Mouse (Mus musculus) urinary bladder, postnatal 10 days (tissue): ENCODE measurements around the gene Lgi4.
A peak's percentile ranks its signal among the peaks of the same experiment; 100 is the strongest.

ENCODE experiments used
- DNase-seq: peaks from one replicate; pipeline ENCODE4 v3.0.0; 2022; ENCODE audit warnings: low spot score

Lgi4 gene

GRCm38 (mm10) chr7:31059108-31059507, at the start of gene Lgi4:
Gene Lgi4, plus strand, starts transcription at chr7:31059342.
- DNase-seq: peak; percentile 80

GRCm38 (mm10) chr7:31012971-31013370, 46.2 kb upstream of the Lgi4 start:
- no peak for DNase-seq

GRCm38 (mm10) chr7:31017104-31017901, 41.8 kb upstream of the Lgi4 start:
- no peak for DNase-seq

DNA sequence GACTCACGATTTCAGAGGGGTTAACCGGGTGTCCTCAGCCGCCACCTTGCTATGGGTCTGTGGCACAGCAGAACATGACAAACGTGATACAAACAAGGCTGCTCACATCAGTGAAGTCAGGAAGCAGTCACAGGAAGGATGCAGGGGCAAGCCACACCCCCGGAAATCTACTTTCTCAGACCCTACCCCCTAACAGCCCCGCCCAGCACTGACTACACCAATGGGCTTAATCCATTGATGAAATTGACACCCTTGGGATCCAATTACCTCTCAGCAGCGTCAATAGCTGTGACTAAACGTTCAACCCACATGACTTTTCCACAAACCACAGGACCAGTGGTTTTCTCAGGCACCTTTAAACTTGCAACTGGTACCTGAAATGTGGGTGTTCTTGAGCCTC, 30.5 kb upstream of the Lgi4 start:
- no peak for DNase-seq

DNA sequence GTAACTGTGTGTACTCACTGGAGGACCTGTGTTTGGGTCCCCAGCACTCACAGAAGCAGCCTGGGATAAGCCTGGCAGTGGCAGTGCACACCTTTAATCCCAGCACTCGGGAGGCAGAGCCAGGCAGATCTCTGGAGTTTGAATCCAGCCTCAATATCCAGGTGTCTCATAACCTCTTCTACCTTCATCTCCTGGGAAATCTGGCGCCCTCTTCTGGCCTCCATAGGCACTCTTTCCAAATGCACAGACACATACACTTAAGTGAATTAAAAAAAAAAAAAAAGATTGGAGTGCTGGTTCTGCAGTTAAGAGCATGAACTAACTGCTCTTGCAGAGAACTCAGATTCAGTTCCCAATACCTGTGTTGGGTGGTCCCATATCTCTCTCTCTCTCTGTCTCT, 28.4 kb upstream of the Lgi4 start:
- DNase-seq: no peak

DNA sequence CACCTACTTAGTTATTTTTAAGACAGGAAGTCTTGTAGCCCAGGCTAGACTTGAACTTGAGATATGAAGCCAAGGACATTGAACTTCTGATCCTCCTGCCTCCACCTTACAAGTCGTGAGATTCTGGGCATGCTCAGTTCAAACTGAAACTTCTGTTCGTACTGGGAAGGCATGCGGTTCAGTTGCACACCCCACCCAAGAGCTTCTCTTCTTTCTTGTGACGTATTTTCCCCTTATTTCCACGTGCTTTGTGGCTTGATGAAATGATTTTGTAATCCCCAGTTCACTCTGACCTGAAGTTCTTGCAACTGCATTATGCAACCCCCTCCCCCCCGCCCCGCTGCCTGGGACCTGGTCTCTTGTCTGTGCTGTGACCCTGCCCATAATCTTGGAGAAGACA, 27.4 kb upstream of the Lgi4 start:
- DNase-seq: no peak

DNA sequence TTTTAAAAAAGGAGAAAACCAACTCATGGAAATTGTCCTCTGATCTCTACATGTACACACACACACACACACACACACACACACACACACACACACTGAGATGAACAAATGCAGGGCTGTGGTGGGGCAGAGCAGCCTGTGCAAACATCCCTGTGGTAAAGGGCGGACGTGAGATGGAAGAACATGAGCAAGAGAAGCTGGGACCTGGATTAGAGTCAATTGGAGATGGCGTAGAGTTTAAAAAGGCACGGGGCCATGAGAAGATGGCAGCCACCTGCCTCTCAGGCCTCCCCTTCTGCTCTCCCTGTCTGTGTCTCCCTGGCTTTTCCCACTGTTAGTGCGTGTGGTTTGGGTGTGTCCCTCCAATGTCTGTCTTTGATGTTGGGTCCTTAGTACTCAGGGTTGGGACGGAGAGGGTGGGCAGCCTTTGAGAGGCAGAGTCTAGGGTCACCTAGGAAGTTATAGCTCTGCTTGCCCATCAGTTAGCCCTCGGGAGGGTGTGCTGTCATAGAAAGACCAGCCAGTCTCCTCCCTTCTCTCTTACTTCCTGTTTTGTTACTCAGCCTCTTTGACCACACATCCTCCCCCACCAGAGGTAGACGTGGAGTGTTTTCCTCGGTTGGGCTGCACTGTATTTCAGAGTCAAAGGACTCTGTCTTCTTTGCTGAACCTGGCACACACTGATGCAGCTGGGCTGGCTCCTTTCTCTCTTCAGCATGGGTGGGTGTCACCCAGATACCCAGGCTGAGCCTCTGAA, 25.6 kb upstream of the Lgi4 start:
- DNase-seq: no peak

DNA sequence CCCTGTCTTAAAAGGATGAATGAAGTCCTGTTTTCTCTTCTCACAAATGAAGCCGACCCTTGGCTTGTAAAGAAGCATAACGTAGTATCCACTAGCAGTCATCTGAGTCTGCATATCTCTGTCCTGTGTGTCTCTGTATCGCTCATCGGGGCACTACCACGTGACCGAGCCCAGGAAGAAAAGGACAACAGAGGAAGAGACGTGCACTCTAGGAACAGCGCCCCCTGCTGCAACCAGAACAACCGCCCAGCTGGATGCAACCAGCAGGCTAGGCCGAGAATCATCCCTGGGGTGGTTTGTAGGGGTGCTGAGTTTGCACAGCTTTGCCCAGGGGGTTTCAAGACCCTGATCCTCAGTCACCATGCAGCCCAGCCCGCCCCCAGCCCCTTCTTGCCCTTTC, 24.4 kb upstream of the Lgi4 start:
- no peak for DNase-seq

- no peak for DNase-seq
Measured at GRCm38 (mm10) chr7:31035291-31035690, 23.9 kb upstream of the Lgi4 start.

DNA sequence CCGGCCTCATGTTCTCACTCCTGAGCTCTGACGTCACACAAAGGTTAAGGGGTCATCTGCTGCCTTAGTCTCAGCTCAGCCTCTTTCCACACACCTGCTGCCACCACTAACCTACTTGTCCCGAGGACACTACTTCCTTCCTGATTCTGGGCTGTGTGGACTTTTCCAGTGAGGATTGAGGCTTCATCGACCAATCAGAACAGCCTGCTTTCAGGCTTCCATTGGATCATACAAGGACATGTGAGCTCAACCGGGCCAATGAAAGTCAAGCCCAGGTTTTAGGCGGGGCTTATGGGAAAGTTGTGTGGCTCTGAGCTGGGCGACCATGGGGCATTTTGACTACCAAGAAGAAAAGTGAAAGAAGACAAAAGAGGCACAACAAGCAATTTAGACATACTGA, 22.2 kb upstream of the Lgi4 start:
- DNase-seq: no peak

DNA sequence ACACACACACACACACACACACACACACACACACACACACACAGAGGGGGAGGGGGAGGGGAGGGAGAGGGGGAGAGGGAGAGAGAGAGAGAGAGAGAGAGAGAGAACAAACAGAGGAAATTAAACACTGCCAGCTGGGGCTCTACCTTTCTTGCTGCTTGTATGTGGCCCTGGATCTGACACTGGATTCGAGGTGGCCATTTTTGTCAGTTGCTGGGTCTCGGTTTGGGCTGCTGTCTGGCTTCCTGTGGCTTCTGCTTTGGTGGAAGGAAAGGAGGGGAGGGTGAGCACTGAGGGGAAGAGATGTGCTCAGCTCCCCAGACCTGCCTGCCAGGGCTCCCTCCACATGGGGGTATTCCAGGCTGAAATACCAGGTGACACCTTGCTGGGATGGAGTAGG, 21.5 kb upstream of the Lgi4 start:
- DNase-seq: no peak

- DNase-seq: no peak
Measured at GRCm38 (mm10) chr7:31039011-31039410, 20.1 kb upstream of the Lgi4 start.

DNA sequence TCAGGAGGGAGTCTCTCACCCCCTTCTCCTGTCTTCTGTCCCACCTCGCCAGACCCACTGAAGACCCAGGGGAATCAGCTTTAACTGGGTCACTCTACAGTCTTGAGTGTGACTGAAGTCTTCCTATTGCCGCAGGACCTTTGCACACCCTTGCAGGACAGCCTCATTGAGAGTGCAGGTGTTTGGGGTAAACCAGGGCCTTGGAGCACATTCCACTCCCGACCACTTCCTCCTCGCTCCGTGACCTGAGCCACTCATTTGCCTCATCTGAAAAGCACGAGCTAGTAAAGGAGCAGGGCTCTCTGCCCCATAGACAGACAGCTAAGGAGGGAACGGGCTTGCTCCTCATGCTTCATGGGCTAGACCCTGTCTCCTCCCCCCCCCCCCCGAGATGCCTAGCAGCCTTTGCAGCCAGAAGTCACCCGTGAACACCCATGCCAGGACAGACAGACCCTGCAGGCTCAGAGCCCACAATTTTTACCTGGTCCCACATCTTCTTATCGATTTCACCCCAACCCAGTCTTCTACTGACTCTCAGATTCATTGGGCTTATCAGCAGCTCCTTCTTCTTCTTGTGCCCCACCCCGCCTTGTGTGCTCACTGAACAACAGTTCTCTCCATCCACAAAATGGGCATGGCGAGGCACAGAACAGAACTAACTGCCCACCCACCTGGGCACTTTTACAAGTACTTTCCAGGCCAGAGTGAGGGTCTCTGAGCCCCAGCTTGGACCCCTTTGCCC, 18.7 kb upstream of the Lgi4 start:
- no peak for DNase-seq

DNA sequence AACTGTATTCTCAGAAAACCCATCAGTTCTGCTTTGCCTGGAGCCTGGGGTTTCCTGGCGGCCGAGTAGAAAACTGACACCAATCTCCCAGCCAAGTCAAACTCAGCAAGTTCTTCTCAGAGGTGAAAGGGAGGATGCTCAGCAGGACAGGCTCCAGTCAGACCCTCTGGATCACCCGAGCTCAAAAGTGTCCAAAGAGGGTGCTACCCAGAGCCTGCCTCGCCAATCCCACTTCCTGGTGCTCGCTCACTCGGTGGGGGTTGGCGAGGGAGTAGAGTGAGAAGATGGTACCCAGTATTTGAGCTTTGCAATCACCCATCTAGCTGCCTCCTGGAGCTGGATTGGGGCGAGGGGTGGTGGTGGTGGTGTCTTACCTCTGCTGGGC, 18.1 kb upstream of the Lgi4 start:
- no peak for DNase-seq

DNA sequence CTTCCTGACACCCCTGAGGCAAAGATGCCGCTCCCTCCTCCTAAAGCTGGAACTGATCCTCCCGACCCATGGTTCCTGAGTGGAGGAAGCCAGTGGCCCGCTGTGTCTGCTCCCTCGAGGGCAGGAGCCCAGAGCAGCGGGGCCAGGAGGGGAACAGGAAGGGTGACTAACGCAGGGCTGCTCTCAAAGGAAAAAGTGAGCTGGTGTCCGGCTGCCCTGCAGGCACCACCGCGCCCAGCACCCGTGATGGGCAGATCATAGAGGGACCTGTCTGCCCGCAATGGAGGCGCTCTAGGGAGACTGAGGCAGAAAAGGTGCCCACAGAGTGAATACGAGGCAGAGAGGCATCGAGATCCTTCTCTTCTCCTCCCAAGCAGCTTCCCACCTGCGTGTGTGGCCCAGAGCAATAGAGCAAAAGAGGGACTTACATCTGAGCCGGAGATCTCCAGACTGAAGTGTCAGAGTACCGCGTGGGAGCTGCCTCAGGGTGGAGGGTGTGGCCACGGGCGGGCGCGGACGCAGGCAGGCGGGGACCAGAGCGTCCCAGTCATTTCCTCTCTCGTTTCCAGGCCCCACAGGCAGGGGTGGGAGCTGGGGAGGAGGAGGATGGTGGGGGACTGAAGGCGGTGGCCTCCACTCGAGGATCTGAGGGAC, 17.4 kb upstream of the Lgi4 start:
- no peak for DNase-seq

DNA sequence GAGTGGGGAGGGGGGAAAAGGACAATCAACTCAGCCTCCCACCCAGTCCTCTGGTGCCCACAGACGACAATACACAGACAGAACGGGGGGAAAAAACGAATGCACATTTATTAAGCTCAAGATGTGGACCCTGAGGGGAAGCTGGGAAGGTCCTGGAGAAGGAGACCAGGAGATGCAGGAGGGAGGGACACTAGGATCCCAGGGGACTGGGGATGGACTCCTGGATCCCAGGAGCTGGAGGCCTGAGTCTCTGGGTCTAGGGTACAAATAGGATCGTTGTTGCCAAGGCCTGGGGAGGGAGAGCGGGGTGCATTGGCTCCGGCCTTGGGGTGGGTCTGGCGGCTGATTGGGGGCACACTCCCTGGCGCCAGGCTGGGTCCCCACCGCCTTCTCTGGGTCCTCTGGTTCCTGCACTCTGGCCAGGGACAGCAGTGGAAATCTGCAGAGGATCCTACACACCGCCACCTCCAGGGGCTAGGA, 16.7 kb upstream of the Lgi4 start, which contains the start of gene Fxyd5:
Fxyd5 (minus strand) TSS at position 51 of the 480 bp plus-strand sequence.
- DNase-seq: no peak

DNA sequence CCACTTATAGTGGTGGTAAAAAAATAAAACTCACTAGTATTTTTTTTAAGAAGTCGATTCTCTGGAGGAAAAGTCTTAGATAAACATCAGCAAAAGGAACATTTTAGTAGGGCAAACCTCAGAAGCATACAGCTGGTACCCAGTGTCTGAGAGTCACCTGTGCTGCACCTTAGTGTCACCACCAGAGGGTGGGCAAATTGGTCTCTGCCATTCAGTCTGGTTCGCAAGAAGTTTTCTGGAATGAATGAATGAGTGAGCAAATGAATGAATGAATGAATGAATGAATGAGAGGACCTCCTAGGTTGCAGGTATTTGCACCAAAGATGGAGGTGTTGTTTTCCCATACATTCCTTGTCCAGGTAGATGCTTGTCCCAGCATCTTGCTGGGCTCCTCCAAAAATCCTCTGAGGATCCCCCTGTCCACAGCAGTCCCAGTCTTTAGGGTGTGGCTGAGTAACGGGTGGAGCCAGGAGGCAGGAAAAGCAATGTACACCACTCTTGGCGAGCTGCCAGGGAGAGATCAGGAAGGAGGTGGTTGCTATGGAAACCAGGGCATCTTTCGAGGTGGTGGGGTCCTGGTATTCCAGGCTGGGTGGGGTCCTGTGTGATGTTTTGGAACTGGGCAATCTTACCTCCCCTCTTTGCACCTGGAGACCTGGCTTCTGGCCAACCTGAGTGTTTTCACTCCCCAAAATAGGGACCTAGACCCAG, 9.9 kb upstream of the Lgi4 start:
- no peak for DNase-seq

DNA sequence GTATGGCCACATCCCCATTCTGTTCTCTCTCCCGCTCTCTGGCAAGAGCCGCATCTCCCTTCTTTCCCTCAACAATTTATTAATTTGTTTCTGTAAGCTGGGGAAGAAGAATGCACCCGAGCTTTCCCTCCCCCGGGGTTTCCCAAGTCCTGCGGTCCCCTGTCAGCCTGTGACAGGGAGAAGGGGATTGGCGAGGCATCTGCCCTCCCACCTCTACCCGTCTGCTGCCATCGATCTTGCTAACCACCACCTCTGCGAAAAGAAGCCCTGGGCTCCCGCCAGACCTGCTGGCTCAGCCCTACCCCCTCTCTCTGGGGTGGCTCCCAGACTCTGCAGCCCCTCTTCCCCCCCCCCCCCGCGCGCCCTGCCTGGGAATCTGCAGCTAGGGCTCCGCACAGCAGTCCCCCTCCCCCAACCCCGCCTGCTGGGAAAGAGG, 9.3 kb upstream of the Lgi4 start:
- DNase-seq: no peak

DNA sequence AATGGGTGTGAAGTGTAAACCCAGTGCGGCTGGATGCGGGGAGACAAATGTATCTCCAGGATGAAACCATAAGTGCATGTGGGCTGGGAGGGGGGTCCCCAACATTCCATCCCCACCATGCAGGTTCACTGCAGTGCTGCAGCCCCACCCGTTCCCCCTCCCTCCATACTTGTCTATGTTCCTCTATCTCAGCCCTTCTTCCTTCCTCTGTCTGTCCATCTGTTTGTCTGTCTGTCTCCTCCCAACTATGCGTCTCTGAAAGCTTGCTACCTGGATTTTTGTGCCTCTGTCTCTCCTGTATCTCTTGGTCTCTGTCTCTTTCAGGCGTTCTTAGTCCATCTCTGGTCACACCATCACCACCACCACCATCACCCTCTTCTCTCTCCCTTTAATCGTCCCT, 8.7 kb upstream of the Lgi4 start:
- DNase-seq: no peak

DNA sequence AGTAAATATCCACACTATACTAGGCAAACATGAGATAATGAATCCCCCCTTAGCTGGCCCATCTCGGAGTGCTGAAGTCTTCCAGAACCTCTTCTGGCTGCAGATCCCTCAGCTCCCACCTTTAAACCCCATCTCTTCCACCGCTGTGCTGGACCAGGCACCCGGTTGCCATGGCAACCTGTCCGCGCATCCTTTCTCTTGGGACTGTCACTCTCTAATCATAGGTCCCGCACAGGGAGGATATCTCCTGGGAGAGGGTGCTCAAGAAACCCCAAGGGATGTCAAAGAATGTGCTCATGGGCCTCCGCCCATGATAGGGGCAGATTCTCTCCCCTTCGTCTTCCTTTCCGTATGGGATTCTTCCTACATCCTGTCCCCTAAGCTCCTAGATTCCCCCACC, 8.2 kb upstream of the Lgi4 start:
- DNase-seq: no peak

GRCm38 (mm10) chr7:31051321-31052021, 7.7 kb upstream of the Lgi4 start, which contains the start of gene Fxyd7:
Gene Fxyd7, minus strand, starts transcription at chr7:31051467.
- DNase-seq: no peak
